Mouse (Mus musculus) neutrophil, adult 5-6 weeks (primary cell): ENCODE results near the gene Ccdc81. TPM values are rescaled to one million over a fixed set of nuclear protein-coding genes. Genes with fewer than 3 reads are reported as not detected.

Source experiments
- ATAC-seq: fragments of 151-379, 151-347 bp; 2 replicates; pipeline ENCODE4 v1.8.0; 2017; ENCODE audit warnings: mild to moderate bottlenecking, moderate TSS enrichment; ENCODE audit not compliant: insufficient number of reproducible peaks, poor library complexity, low FRiP score, severe bottlenecking; ENCODE audit errors: extremely low read depth
- total RNA-seq: library from RNA; stranded (forward); fragments of 200-1000 nt; gene quantifications from 2 replicates; pipeline ENCODE4 v1.2.3, GENCODE M21; 2017

Ccdc81 gene
- total RNA-seq, 1 experiment from 2014 or later, result not detected

- no peak for ATAC-seq
Measured at GRCm38 (mm10) chr7:89829201-89829600, 74.2 kb downstream of the Ccdc81 start.

- no peak for ATAC-seq
Measured at GRCm38 (mm10) chr7:89828436-89829065, 74.9 kb downstream of the Ccdc81 start.

Other genes starting within 250 kb of the Ccdc81 start
- 48.8 and 52.8 TPM in 2 replicates for gene Hikeshi, start 37.6 kb upstream of the Ccdc81 start, total RNA-seq
- 252 and 259 TPM in 2 replicates for gene Eed, start 77.4 kb upstream of the Ccdc81 start, total RNA-seq
- gene Picalm, start 226.6 kb upstream of the Ccdc81 start, total RNA-seq, result 1,031 and 1,093 TPM in 2 replicates